Mouse (Mus musculus) adrenal gland, adult (tissue): ENCODE measurements at regions not wholly inside any gene's neighbourhood (a gene's known extent, or its start where the extent isn't known, plus 50 kb on each side); places are given as distances from the start of the nearest gene placed in this dataset.

Experiments used
- DNase-seq, 2 experiments: peaks; one replicate each; pipeline ENCODE4 v3.0.0; 2022 to 2023; ENCODE audit warnings: low spot score in 1 of 2; ENCODE audit not compliant: inconsistent age in 2 of 2

GRCm38 (mm10) chr2:12614345-12614744, 195.1 kb upstream of the Mindy3 start:
- DNase-seq, result no peak

GRCm38 (mm10) chr2:12613858-12614257, 194.6 kb upstream of the Mindy3 start:
- DNase-seq, result no peak

DNA sequence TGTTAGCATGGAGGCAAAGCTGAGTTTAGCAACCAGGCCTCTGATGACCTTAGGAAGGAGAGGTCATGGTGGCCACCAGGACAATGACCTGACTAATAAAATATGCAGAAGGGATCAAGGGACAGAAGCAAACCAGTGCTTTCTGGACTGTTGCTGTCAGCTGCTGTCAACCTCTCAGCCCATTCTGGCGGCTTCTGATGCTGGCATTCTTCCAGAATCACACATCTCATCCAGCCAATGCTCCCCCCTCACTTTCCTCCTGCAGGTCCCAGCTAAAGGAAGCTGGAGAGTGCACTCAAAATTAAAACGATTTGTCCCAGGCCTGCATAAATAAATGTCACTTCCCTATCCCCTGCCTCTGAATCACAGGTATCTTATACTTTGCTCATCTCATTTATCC, 163.3 kb upstream of the Mindy3 start:
- no peak for DNase-seq

DNA sequence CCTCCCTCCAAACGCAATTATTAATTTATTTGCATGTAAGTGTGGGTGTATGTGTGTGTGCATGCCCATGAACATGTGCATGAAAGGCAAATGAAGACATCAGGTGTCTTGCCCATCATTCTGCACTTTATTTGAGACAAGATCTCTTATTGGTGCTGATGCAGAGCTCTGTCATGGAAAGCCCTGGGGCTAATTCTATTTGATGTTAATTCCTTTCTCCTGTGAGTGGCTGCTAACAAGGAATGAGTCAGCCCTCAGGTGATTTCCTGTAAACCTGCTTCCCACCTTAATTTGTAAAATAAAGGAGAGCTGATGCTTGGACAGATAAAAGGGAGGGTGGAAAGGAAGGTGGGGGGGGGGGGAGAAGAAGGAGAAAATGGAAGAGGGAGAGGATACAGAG, 138.5 kb upstream of the Mindy3 start:
- no peak for DNase-seq

- DNase-seq, result no peak
Measured at GRCm38 (mm10) chr2:12522411-12522810, 103.1 kb upstream of the Mindy3 start.

GRCm38 (mm10) chr2:12521744-12522143, 102.5 kb upstream of the Mindy3 start:
- DNase-seq, result no peak

DNA sequence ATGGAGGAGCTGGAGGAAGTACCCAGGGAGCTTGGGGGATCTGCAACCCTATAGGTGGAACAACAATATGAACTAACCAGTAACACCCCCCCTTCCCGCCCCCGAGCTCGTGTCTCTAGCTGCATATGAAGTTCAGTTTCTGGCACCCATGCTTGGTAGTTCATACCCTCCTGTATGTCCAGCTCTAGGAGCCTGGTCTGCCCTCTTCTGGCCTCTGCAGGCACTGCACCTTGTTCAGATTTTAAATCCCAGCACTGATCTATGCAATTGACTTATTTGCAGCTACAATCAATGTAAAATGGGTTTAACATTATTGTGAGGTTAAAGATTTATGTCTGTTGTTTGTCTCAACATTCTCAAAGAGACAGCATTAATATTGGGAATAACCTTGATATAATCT, 73.1 kb upstream of the Mindy3 start:
- peak in 1 of 2 experiments; percentile 30 for DNase-seq

GRCm38 (mm10) chr2:12469440-12470339, 50.4 kb upstream of the Mindy3 start:
- no peak for DNase-seq
